Mouse (Mus musculus): ENCODE measurements around the gene Vmn1r37. TPM values are rescaled to one million over a fixed set of nuclear protein-coding genes. Genes with fewer than 3 reads are reported as not detected.
"Not testable (repeated sequence)": the region's sequence is repeated elsewhere in the genome, so short reads cannot be mapped to it uniquely, and the experiment has no call there.

Gene Vmn1r37
- polyA plus RNA-seq (2012; ENCODE audit: insufficient read depth, insufficient read length, low replicate concordance, missing spikeins), result not detected in 2 replicates

- not testable (repeated sequence) for H3K27ac ChIP-seq (ENCODE audit: insufficient read depth, low read depth, low read length); H3K4me1 ChIP-seq (ENCODE audit: control insufficient read depth, insufficient read depth, low read length); H3K4me3 ChIP-seq (ENCODE audit: insufficient read depth, low read depth, low read length)
These were observed at the start of gene Vmn1r37 for GRCm38 (mm10) chr6:66729082-66729481. TSS of gene Vmn1r37 (plus strand) at chr6:66729382.

DNA sequence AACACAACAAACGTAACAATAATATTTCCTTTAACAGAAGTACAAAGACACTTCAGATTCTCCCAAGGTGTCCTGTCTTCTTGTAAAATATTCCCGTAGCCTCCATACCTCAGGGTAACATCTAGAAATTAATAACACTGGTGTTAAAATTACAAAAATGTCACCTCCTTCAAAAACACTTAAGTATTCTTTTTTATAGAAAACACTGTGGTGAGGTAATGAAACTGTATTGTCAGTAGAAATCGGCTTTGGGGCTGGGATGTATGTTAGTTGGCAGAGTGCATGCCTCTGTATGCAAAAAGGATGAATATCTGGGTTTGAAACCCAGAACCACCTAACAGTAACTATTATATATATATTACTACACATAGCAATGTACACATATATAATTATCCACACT lies 43.4 kb upstream of the Vmn1r37 start, which contains the start of gene Vmn1r35:
Vmn1r35 (minus strand) TSS at position 101 of the 400 bp plus-strand sequence.
- H3K27ac ChIP-seq (ENCODE audit: insufficient read depth, low read depth, low read length), result no peak within 1 kb of the TSS
- H3K4me3 ChIP-seq (ENCODE audit: insufficient read depth, low read depth, low read length), result no peak within 1 kb of the TSS
- TF ChIP-seq CTCF (IDR thresholded peaks at IDR 0.05; ENCODE audit: insufficient read depth, low read depth, low read length) (no peak), POLR2A (IDR thresholded peaks at IDR 0.05; ENCODE audit: insufficient read depth, low read depth, low read length) (no peak)
- WGBS, result 88% methylated on average over 3 of the region's 3 CpGs
- H3K4me1 ChIP-seq (ENCODE audit: control insufficient read depth, insufficient read depth, low read length), result no peaks in the 10 kb centered on the region

GRCm38 (mm10) chr6:66708901-66709300 lies 20.3 kb upstream of the Vmn1r37 start:
- no peak overlapping the region for H3K27ac ChIP-seq (ENCODE audit: insufficient read depth, low read depth, low read length)
- H3K4me1 ChIP-seq (ENCODE audit: control insufficient read depth, insufficient read depth, low read length), result no peaks in the 10 kb centered on the region
- no peak overlapping the region for H3K4me3 ChIP-seq (ENCODE audit: insufficient read depth, low read depth, low read length)
- TF ChIP-seq CTCF (IDR thresholded peaks at IDR 0.05; ENCODE audit: insufficient read depth, low read depth, low read length) (no peak), POLR2A (IDR thresholded peaks at IDR 0.05; ENCODE audit: insufficient read depth, low read depth, low read length) (no peak)

GRCm38 (mm10) chr6:66713854-66714253 lies 15.3 kb upstream of the Vmn1r37 start:
- Histone ChIP-seq H3K4me3 (ENCODE audit: insufficient read depth, low read depth, low read length) (no peak overlapping the region), H3K4me1 (ENCODE audit: control insufficient read depth, insufficient read depth, low read length) (no peaks in the 10 kb centered on the region), H3K27ac (ENCODE audit: insufficient read depth, low read depth, low read length) (no peak overlapping the region)
- 78% methylated on average over 3 of the region's 3 CpGs for WGBS
- TF ChIP-seq CTCF (IDR thresholded peaks at IDR 0.05; ENCODE audit: insufficient read depth, low read depth, low read length), result no peak
- TF ChIP-seq POLR2A (IDR thresholded peaks at IDR 0.05; ENCODE audit: insufficient read depth, low read depth, low read length), result no peak

GRCm38 (mm10) chr6:66719068-66719467 lies 10.1 kb upstream of the Vmn1r37 start, which contains the start of gene Vmn1r36:
TSS of gene Vmn1r36 (minus strand) at chr6:66719168.
- not testable (repeated sequence) for H3K27ac ChIP-seq (ENCODE audit: insufficient read depth, low read depth, low read length); H3K4me3 ChIP-seq (ENCODE audit: insufficient read depth, low read depth, low read length); H3K4me1 ChIP-seq (ENCODE audit: control insufficient read depth, insufficient read depth, low read length)
- 55% methylated on average over 2 of the region's 2 CpGs for WGBS

DNA sequence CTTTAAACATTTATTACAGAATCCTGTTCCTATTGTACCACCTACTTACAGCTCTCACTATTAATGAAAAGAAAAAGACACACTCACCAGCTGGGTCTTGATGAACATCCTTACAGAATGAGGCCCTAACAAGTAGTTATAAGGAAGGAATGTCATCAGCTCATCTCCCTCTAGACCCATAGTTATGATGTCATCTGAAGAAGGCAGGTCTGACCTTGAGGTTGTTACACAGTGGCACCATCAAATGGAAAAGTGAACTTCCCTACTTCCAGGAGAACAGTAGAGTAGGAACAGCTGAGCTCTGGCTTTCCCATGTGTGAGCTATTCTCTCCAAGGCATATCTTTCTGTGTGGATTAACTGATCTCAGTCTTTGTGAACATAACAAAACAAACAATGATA lies 53.3 kb downstream of the Vmn1r37 start, which contains the start of gene Vmn1r38:
Vmn1r38 (minus strand) TSS at position 101 of the 400 bp plus-strand sequence.
- H3K4me3 ChIP-seq (ENCODE audit: insufficient read depth, low read depth, low read length); H3K27ac ChIP-seq (ENCODE audit: insufficient read depth, low read depth, low read length); H3K4me1 ChIP-seq (ENCODE audit: control insufficient read depth, insufficient read depth, low read length): not testable (repeated sequence)

Other genes with a start within 250 kb of the Vmn1r37 start
- gene Mad2l1, start 194.0 kb upstream of the Vmn1r37 start, polyA plus RNA-seq (2012; ENCODE audit: insufficient read depth, insufficient read length, low replicate concordance, missing spikeins), result not detected in 2 replicates
- not detected in 2 replicates for gene Vmn1r32, start 169.3 kb upstream of the Vmn1r37 start, polyA plus RNA-seq (2012; ENCODE audit: insufficient read depth, insufficient read length, low replicate concordance, missing spikeins)
- not detected in 2 replicates for gene Vmn1r33, start 111.1 kb upstream of the Vmn1r37 start, polyA plus RNA-seq (2012; ENCODE audit: insufficient read depth, insufficient read length, low replicate concordance, missing spikeins)
- gene Vmn1r34, start 85.5 kb upstream of the Vmn1r37 start, polyA plus RNA-seq (2012; ENCODE audit: insufficient read depth, insufficient read length, low replicate concordance, missing spikeins), result not detected in 2 replicates
- not detected in 2 replicates for gene Vmn1r35, start 43.5 kb upstream of the Vmn1r37 start, polyA plus RNA-seq (2012; ENCODE audit: insufficient read depth, insufficient read length, low replicate concordance, missing spikeins)
- not detected in 2 replicates for gene Vmn1r36, start 10.2 kb upstream of the Vmn1r37 start, polyA plus RNA-seq (2012; ENCODE audit: insufficient read depth, insufficient read length, low replicate concordance, missing spikeins)
- gene Vmn1r38, start 53.2 kb downstream of the Vmn1r37 start, polyA plus RNA-seq (2012; ENCODE audit: insufficient read depth, insufficient read length, low replicate concordance, missing spikeins), result not detected in 2 replicates
- not detected in 2 replicates for gene Vmn1r39, start 81.2 kb downstream of the Vmn1r37 start, polyA plus RNA-seq (2012; ENCODE audit: insufficient read depth, insufficient read length, low replicate concordance, missing spikeins)
- not detected in 2 replicates for gene Gng12, start 167.0 kb downstream of the Vmn1r37 start, polyA plus RNA-seq (2012; ENCODE audit: insufficient read depth, insufficient read length, low replicate concordance, missing spikeins)